Mouse (Mus musculus) Muller cell, postnatal 12 days (primary cell): Measurements from ENCODE around the gene Itpr1.
A peak's percentile ranks its signal among the peaks of the same experiment; 100 is the strongest.

Experiments
- DNase-seq: peaks from one replicate; pipeline ENCODE4 v3.0.0-alpha.2; 2015; ENCODE audit errors: inconsistent ontology term

Gene Itpr1

GRCm38 (mm10) chr6:108325948-108326411 lies 113.1 kb downstream of the Itpr1 start:
- no peak for DNase-seq

DNA sequence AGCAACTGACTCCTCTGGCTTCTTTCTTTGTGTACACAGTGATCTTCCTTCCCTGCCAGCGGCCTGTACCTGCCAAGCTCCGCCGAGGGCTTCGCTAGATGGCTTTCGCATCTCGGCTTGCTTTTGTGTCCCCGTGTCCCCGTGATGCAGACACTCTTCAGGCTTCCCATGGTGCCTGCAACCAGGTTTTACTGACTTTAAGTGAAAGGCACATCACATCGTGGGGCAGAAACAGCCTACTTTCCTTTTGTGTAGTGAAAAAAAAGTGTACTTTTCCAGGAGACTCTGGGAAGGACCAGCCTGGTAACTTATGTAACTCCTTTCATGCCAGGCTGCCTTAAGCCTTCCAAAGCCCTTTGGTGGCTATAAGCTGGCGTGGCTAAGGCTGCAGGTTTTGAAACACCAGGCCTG lies 113.9 kb downstream of the Itpr1 start:
- no peak for DNase-seq

DNA sequence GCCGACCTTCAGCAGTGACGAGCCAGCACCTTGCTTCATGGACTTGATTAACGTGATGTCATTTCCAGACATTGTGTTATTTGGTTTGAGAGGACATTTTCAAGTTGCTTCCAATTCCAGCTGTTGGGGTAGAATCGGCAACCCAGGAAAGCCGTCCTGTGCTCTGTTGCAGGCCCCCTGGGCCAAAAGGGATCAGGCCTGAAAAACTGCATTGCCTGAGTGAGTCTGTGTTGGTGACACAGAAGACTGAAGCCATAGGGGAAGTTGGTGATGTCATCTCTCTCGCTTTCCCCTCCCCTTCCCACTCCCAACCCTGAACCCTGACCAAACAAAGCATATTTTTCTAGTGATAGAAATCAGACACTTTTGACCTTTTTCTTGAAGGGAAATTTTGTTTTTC lies 114.7 kb downstream of the Itpr1 start:
- DNase-seq = no peak

DNA sequence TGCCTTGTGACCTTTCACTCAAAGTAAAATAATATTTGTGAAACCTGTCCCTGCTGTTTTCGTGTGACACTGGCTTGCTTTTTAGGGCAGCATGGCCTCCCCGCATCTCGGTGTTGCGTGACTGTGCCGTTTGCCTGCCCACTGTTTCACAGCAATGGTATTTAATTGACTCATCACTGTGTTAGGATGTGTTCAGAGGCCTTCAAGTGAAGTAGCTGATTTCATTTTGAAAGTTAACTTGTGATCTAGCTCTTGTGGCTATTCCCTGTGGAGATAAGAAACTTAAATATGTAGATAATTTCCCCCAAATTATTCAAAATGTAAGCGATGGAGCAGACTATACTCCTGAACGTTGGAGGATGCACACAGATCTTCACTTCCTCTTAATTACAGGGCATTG lies 115.4 kb downstream of the Itpr1 start:
- no peak for DNase-seq

DNA sequence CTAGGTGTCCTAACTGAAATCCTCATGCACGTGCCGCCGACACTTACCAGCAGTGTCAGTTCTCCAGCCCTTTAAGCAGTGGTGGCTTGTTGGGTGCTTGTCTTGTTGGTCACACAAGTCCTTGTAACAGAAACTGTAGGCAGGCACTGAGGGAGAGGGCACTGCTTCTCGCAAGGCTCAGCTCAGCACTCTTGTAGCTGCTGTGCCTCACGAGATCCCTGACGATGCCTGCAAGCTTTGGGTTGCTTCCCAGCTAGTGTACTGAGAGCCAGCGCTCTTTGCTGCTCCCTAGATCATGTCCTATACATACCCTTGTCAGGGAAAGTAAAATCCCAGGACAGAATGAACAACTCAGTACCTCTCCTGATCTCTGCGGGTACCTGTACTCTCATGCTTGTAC lies 117.6 kb downstream of the Itpr1 start:
- no peak for DNase-seq

DNA sequence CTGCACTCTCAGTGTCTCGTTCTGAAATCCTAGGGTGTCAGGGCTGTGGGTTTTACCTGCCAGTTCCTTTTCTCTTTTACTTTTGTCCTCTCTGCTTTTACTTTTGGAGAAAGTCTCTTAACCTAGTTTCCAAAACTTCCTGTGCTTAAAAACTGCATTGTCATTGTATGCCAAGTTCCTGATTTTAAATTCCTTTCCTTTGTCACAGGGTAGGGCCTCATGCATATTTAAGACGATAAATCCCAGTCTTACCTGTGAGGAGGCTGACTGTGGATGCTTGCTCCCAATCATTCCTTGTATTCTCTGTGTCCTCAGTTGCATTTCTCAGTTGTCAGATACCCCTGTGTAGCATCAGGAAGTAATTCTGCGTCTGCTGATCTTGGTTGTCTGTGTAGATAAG lies 118.4 kb downstream of the Itpr1 start:
- no peak for DNase-seq

- DNase-seq = no peak
These were observed 121.2 kb downstream of the Itpr1 start for GRCm38 (mm10) chr6:108334059-108334458.

GRCm38 (mm10) chr6:108335202-108335823 lies 122.4 kb downstream of the Itpr1 start:
- DNase-seq = no peak

DNA sequence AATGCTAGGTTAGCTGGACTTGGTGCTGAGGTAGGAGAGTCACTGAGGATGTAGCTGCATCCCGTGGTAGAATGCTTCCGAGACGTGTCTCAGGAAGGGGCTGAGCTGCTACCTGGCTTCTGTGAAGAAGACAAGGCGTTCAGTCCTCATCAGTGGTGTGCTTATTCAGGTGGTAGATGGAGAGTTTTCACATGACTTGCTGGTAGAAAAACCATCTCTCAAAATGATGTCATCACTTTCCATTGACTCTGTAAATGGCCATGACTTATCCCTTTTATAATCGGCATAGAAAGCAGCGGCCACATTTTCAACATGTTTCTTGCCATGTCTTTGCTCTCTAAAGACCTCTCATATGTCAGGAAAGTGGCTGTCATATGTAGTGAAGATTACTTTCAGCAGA lies 123.6 kb downstream of the Itpr1 start:
- no peak for DNase-seq

DNA sequence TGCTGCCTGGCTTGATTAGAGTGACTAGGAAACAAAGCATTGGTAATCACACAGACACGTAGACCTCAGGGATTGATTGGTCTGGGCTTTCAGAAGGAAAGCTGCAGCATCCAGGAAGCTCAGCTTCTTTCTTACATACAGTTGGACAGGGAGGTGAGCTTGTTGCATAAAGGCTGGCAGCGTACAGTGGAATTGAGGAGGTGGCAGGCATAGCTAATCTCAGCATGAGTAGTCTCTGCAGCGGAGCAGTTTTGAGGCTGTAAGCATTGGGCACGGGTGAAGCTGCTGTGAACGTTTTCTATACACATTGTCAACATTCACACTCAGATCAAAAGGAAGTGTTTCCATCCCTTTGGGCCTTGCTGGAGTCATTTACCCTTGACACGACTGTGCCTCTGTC lies 124.4 kb downstream of the Itpr1 start:
- DNase-seq = no peak

DNA sequence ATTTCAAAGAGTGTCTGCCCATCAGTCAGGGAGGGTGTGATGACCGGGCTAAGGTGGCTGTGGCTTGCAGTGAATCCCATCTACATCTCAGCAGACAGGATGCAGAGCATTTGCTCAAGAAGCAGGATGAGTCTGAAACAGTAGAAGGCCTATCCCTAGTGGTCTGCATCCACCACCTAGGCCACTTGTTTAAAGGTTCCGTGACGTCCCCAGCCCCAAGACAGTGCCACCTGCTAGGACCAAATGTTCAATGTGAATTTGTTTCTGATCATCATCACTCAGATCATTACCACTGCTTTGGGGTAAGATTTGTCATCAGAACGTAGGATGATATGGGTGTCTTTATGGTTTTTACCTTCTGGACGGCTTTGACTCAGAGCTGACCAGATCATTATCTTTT lies 125.5 kb downstream of the Itpr1 start:
- no peak for DNase-seq

DNA sequence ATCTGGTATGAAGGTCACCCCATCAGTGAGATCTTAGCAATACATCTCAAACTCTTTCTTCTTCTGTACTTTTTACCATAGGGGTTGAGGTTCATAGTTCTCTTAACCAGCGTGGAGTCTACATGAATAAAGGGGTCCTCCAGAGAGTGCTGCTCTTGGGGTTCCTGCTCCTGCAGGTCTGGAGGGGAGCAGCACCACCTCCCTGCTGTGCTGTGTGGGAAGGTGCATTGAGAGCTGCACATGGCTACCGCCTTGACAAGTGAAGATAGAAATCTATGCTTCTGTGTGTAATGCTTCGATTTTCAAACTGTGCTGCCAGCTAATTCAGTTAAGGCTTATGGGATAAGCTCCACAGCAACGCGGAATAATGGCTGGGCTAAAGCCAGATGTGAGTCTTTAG lies 130.1 kb downstream of the Itpr1 start:
- DNase-seq = no peak

- peak; percentile 16 for DNase-seq
These were observed 130.9 kb downstream of the Itpr1 start for GRCm38 (mm10) chr6:108343781-108344310.

DNA sequence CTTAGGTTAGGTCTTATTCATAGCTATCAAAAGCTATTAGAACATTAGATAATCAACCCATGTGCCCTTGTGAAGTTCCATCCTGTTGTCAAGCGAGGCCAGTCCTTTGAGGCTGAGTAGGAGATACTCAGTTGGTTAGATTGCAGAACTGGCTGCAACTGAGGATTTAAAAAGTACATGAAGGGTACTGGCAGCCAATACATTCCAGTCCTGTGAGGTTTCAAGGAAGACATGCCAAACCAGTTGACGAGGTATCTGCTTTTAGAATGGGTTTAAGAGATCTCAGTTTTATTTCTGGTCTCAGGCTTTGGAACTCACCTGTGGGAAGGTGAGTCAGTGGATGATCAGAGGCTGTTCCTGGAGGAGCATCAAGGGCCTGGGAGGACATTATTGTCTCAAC lies 137.9 kb downstream of the Itpr1 start:
- DNase-seq = no peak

DNA sequence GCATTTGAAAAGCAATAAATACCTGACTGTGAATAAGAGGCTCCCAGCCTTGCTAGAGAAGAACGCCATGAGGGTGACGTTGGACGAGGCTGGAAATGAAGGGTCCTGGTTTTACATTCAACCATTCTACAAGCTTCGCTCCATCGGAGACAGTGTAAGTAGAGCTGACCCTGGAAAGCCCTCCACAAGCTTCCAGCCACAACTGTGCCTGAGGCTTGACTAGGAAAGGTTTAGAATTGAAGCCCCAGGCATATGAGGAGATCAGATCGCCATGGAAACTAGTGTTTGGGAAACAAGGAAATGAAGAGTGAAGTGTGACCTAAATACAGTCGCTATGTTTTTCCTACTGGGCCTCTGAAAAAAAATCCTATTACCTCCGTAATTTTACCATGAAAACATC lies 139.1 kb downstream of the Itpr1 start:
- DNase-seq = no peak

DNA sequence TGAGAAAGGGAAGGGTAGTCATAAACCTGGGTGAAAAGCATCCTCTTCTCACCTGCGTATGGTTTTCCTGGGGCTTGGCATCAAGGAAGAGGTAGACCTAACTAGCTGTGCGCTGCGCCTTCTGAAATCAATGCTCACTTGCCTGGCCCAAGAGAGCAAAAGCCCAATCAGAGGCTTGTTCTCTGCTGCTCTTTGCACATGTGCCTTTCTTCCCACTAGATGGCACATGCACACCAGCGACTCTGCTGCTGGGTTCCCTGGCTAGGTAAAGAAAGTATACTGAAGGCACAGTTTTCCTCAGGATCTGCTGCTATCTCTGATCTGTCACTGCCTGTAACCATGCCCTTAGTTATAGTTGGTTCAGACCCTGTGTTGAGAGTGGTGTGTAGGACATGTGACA lies 154.5 kb downstream of the Itpr1 start:
- DNase-seq = no peak

GRCm38 (mm10) chr6:108369031-108369430 lies 156.1 kb downstream of the Itpr1 start:
- no peak for DNase-seq

DNA sequence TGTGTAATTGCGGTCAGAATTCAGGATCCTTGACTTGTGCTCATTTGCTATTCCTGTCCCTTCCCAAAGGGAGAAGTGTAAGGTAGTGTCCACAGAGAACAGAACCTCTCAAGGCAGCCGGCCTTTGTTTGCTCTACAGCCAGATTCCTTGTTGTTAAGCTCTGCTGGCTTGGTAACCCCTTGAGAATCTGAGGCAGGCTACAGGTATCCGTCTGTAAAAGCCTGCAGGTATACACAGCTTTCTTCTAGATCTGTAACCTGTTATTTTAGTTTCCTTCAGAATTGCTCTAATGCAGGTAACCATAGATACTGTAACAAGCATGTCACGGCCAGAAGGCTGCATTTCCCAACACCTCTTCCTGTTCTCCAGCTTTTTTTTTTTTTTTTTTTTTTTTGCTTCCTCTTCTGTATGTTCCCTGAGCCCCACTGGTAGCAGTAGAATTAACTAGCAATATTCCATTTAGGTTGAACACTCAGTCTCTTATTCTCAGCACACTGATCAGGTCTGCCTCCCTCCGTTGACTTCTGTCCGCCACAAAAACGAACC lies 158.5 kb downstream of the Itpr1 start:
- no peak for DNase-seq

DNA sequence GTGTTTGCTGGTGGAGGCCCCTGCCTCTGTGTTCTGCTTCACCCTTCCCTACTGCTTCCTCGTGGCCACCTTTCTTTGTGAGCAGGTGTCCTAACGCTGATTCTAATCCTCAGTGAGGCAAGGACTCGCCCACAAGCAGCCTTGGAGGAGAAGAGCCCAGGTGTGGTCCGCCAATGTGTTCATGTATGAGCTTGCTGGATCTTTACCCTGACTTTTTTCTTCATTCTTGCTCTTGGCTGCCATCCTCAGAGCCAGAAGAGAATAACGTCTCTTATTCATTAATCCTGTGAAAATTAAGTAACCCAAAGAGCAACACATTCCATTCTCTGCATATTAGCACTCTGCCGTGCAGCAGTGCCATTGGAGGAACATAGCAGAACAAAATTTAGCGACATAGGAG lies 161.1 kb downstream of the Itpr1 start:
- DNase-seq = peak; percentile 20

GRCm38 (mm10) chr6:108379041-108379440 lies 166.1 kb downstream of the Itpr1 start:
- no peak for DNase-seq

DNA sequence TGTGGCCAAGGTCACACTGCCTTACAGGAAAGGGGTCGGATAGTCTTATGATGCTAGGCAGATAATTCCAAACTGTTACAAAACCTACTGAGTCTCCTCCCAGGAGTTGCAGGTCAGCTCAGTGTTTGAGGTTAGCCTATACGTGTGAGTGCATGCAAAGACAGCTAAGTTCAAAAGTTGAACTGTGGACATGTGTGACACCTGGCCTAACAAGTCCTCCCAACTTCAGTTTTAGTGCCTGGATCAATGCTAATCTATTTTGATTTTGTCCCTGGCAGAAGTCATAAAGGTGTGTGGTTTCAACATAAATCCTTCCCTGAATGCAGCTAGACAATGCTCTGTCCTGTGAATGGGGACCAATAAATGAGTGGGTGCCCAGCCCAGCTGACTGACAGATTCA lies 167.3 kb downstream of the Itpr1 start:
- DNase-seq = no peak

DNA sequence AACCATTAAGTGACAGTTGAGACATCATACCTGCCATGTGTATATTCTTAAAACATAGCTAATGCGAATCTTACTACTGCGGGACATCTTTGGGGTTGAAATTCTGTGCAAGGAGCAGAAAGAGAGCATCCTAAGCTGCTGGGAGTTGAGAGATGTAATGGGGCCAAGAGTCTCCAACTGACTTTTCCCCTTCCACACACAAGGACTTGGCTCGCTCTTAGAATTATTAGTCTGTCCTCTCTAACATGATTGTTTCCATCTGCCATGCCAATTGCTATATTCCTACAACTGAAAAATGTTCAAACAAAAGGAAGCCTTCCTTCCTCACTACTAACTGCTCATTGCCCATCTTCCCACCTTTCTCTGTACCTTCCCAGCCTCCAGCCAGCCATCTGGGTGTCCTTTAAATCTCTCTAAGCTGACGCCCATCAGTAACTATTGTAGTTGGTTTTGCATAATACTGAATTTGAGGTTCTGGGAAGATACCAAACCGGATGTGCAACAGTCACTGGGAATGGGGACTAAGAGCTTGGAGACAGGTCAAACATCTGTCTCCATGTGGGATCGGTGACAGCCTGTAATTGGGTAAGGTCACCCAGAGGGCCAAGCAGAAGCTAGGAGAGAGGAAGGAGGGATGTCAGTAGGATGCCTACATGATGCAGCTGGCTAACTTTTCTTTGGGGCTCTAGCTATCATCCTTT lies 177.9 kb downstream of the Itpr1 start:
- no peak for DNase-seq

DNA sequence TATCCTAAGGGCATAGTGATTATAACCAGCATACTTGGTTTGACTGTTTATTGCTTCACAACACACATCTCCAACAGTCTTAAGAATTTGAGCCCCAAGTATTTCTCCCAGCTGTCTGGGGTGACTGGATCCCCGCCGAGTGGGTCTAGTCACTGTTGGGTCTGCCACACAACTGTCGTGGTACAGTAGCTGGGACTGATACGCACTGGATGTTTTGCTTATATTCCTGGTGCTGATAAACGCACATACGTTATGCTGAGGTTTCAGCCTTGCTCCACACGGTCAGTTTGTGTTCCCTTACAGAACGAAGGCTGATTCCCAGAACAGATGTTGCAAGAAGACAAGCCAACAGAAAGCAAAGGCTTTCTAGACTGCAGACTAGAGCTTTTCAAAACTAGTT lies 180.2 kb downstream of the Itpr1 start:
- DNase-seq = no peak
